Mouse (Mus musculus) forebrain, embryonic 13.5 days (tissue): ENCODE results near the gene Pmis2. TPM values are rescaled to one million over a fixed set of nuclear protein-coding genes. Genes with fewer than 3 reads are reported as not detected.

Experiments
- ATAC-seq: fragments of 200-750 bp; cut with Nextera tagmentation; 2 replicates; pipeline ENCODE4 v1.8.0; 2017
- H3K27ac ChIP-seq: fragments of 300-500 bp; sonication (generic); 2 replicates; pipeline ENCODE4 v1.5.1; 2015; ENCODE audit warnings: inconsistent platforms, mild to moderate bottlenecking, moderate library complexity
- H3K27me3 ChIP-seq: fragments of 300-500 bp; sonication (generic); 2 replicates; pipeline ENCODE4 v1.6.1; 2015; ENCODE audit warnings: mild to moderate bottlenecking, inconsistent platforms
- H3K36me3 ChIP-seq: fragments of 300-500 bp; sonication (generic); 2 replicates; pipeline ENCODE4 v1.6.1; 2015; ENCODE audit warnings: mild to moderate bottlenecking, inconsistent platforms; ENCODE audit not compliant: poor library complexity, severe bottlenecking
- H3K4me1 ChIP-seq: fragments of 300-500 bp; sonication (generic); 2 replicates; pipeline ENCODE4 v1.6.1; 2015; ENCODE audit warnings: inconsistent platforms
- H3K4me2 ChIP-seq: fragments of 300-500 bp; sonication (generic); 2 replicates; pipeline ENCODE4 v1.6.1; 2015; ENCODE audit warnings: inconsistent platforms, mild to moderate bottlenecking, moderate library complexity
- H3K4me3 ChIP-seq: fragments of 300-500 bp; sonication (generic); 2 replicates; pipeline ENCODE4 v1.5.1; 2015; ENCODE audit warnings: mild to moderate bottlenecking, inconsistent platforms
- H3K9ac ChIP-seq: fragments of 300-500 bp; sonication (generic); 2 replicates; pipeline ENCODE4 v1.6.1; 2015; ENCODE audit warnings: mild to moderate bottlenecking, inconsistent platforms
- H3K9me3 ChIP-seq: fragments of 300-500 bp; sonication (generic); replicated peaks from 2 replicates; pipeline ENCODE4 v1.6.1; 2016; ENCODE audit warnings: inconsistent platforms
- WGBS: fragments of 180-500 bp; shearing (Covaris S2); methylation state at CpG from one replicate; pipeline ENCODE4 v1.1.7; 2015; 5-methylcytosine and 5-hydroxymethylcytosine counted together
- polyA plus RNA-seq: library from polyadenylated mRNA; unstranded; fragments of >200 nt; fragmentation: Nextera tagmentation; extraction: Ambion mirVana; gene quantifications from 2 replicates; pipeline ENCODE4 v1.2.1, GENCODE M21; 2015

The Pmis2 gene
- polyA plus RNA-seq, result not detected in 2 replicates

DNA sequence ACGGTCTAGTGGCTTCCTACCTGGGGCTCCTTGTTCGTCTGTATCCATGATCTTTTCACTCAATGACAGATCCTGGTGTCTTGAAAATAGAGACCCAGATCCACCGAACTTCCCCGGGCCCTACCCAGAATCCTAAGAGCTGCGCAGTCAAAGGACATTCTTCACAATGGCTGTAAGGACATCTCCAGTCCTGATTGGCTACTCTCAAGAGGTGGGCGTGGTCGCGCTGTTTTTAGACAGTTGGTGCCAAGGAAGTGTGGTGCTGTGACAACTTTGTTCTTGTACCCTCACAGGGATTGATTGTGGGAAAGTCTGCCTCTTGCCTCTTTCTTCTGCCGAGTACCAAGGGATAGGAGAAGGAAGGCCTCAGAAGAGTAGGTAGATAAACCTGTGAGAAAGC is at the start of gene Pmis2:
Gene Pmis2, minus strand, starts transcription at position 126 of the 400 bp plus-strand sequence.
- no peak for ATAC-seq

DNA sequence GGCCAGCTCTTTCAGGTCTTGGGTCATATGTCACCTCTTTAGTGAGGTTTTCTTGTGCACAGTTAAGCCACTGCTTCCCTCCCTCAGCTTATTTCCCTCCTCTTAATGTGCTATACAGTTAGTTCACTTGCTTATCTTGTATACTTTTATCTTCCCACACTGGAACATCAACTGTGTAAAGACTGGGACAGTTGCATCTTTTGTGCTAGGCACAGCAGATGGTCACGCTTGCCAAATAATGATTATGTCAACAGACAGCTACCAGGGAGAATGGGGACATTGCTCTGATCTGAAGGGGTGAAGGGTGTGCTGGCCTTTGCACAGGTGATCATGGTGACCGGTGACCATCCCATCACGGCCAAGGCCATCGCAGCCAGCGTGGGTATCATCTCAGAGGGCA is 48.3 kb upstream of the Pmis2 start:
- H3K4me1 ChIP-seq, result peaks cover 17% of the 10 kb centered on the region
- no peaks in the 10 kb centered on the region for H3K9me3 ChIP-seq
- H3K4me2 ChIP-seq, result no peak overlapping the region
- no peak for ATAC-seq
- peaks cover 34% of the 10 kb centered on the region for H3K27me3 ChIP-seq
- no peaks in the 10 kb centered on the region for H3K36me3 ChIP-seq
- H3K27ac ChIP-seq, result no peak overlapping the region
- WGBS, result 97% methylated on average over 5 of the region's 5 CpGs
- H3K4me3 ChIP-seq, result no peak overlapping the region
- no peak overlapping the region for H3K9ac ChIP-seq

More for the DNA sequence above, at the start of gene Pmis2:
- 74% methylated on average over 9 of the region's 9 CpGs for WGBS
- no peaks in the 10 kb centered on the region for H3K36me3 ChIP-seq
- H3K4me3 ChIP-seq, result no peak within 1 kb of the TSS
- no peaks in the 10 kb centered on the region for H3K9me3 ChIP-seq
- no peak within 1 kb of the TSS for H3K9ac ChIP-seq
- H3K27me3 ChIP-seq, result peaks cover 6% of the 10 kb centered on the region; the same call in 1 of the 2 replicates
- no peaks in the 10 kb centered on the region for H3K4me1 ChIP-seq
- H3K27ac ChIP-seq, result no peak within 1 kb of the TSS
- no peak within 1 kb of the TSS for H3K4me2 ChIP-seq

DNA sequence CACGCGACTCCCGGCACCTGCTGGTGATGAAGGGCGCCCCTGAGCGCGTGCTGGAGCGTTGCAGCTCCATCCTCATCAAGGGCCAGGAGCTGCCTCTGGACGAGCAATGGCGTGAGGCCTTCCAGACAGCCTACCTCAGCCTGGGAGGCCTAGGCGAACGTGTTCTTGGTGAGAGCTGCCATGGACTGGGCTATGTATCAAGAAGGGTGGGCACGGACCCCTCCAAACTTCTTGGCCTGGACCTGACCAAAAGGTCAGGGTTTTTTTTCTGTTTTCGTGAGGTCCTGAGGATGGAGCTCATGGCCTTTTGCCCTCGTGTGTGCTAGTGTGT is 46.3 kb upstream of the Pmis2 start:
- no peaks in the 10 kb centered on the region for H3K36me3 ChIP-seq
- 8% methylated on average over 14 of the region's 14 CpGs for WGBS
- peak; percentile 58; the same call in 1 of the 2 replicates for ATAC-seq
- H3K9me3 ChIP-seq, result no peaks in the 10 kb centered on the region
- peak overlapping the region; percentile 29 for H3K4me3 ChIP-seq
- peak overlapping the region; percentile 10; the same call in 1 of the 2 replicates for H3K9ac ChIP-seq
- peaks cover 43% of the 10 kb centered on the region for H3K27me3 ChIP-seq
- H3K27ac ChIP-seq, result no peak overlapping the region
- H3K4me1 ChIP-seq, result peaks cover 17% of the 10 kb centered on the region
- peak overlapping the region; percentile 59 for H3K4me2 ChIP-seq

DNA sequence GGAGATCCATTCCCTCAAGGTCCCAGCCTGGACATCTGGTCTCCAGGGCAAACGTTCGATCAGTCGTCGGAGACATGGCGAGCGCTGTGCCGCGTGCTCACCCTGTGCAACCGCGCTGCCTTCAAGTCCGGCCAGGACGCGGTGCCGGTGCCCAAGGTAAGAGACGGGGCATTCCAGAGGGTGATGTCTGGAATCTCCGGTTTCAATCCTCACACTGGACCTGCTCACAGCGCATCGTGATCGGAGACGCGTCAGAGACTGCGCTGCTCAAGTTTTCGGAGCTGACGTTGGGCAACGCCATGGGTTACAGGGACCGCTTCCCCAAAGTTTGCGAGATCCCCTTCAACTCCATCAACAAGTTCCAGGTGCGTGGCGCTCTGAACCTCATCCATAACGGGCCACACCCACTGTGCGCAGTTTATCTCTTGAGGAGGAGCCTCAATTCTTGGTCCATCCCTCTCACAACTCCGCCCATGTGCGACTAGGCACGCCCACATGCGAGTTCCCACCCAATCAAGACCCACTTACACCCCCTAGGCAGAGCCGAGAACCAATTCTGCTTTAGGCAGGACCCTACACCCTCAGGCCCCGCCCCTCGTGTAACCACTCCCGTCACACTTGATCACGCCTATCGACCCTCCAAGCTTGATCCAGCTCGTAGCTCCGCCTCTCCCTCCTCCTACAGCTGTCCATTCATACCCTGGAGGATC is 45.8 kb upstream of the Pmis2 start:
- Histone ChIP-seq H3K4me2 (peak overlapping the region; percentile 59), H3K4me1 (peaks cover 17% of the 10 kb centered on the region), H3K27ac (no peak overlapping the region), H3K9ac (0 out of 2 replicates have a peak overlapping the region, but pooled peaks have one; percentile 12), H3K36me3 (no peaks in the 10 kb centered on the region), H3K9me3 (no peaks in the 10 kb centered on the region), H3K4me3 (peak overlapping the region; percentile 29), H3K27me3 (peaks cover 43% of the 10 kb centered on the region)
- ATAC-seq, result peak; percentile 94
- 1% methylated on average over 43 of the region's 43 CpGs for WGBS

DNA sequence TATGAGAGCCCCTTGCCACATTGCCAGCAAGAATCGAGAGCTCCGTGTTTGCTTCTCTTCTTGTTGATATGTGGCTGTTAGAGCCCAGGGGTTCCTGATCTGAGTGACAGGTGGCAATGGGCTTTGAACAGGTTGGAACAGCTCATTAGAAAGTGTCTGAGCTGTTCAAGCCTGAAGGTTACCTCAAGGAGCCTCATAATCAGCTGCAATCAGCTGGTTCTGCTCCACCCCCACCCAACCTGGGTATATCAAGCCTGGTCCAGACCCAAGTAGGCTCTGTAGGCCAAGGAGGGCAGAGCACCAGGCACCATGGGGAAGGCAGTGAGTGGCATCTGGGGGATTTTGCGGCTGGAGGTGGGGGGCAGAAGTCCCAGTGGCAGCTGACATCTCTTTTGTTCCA is 40.5 kb upstream of the Pmis2 start, which contains the start of gene Atp4a:
Gene Atp4a, plus strand, starts transcription at position 268 of the 400 bp plus-strand sequence.
- Histone ChIP-seq H3K27me3 (peaks cover 32% of the 10 kb centered on the region), H3K4me3 (no peak within 1 kb of the TSS), H3K4me2 (no peak within 1 kb of the TSS), H3K36me3 (no peaks in the 10 kb centered on the region), H3K9me3 (no peaks in the 10 kb centered on the region), H3K27ac (no peak within 1 kb of the TSS), H3K4me1 (peaks cover 2% of the 10 kb centered on the region; the same call in 1 of the 2 replicates), H3K9ac (no peak within 1 kb of the TSS)
- 86% methylated on average over 3 of the region's 3 CpGs for WGBS
- ATAC-seq, result no peak

DNA sequence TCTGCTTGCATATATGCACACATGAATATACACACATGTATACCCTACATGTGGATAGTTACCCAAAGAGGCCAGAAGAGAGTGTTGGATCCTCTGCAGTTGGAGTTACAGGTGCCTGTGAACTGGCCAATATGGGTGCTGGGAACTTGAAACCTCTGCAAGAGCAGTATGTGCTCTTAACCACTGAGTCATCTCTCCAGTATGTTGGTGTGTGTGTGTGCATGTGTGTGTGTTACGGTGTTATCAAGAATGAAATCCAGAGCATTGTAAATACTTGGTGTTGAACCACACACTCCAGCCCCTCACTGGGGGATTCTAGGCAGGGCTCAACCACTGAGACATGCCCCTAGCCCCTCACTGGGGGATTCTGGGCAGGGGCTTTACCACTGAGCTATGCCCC is 36.0 kb upstream of the Pmis2 start:
- Histone ChIP-seq H3K27ac (no peak overlapping the region), H3K27me3 (no peaks in the 10 kb centered on the region), H3K4me3 (no peak overlapping the region), H3K9me3 (no peaks in the 10 kb centered on the region), H3K9ac (no peak overlapping the region), H3K36me3 (no peaks in the 10 kb centered on the region), H3K4me2 (no peak overlapping the region), H3K4me1 (no peaks in the 10 kb centered on the region)
- WGBS, result 92% methylated on average over 1 of the region's 1 CpGs
- ATAC-seq, result no peak

DNA sequence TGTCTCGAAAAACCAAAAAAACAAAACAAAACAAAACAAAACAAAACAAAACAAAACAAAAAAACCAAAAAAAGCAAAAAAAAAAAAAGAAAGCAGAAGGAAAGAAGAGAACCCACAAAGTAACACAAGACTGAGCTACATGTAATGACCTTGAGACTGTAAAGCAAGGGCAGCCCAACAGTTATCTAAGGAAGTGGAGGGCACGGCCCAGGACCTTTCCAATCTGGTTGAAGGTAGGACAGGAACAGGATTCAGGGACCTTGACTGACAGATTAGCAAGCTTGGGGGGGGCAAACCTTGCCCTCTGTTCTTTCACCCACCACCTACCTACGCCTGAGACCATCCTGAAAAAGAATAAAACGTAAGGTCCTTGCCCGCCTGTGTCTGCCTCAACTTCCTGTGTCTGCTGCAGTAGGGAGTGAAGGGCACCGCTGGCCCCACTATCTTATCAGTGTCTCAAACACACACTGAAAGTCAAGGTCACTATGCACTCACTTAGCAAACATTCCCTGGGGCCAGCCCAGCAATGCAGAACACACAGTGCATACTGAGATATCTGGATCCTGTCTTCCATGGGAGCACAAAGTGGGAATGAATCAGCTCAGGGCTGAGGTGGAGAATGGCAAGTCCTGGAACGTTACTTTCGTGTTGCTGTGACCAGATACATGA is 34.9 kb upstream of the Pmis2 start:
- Histone ChIP-seq H3K4me3 (no peak overlapping the region), H3K9ac (no peak overlapping the region)
- ATAC-seq, result no peak

DNA sequence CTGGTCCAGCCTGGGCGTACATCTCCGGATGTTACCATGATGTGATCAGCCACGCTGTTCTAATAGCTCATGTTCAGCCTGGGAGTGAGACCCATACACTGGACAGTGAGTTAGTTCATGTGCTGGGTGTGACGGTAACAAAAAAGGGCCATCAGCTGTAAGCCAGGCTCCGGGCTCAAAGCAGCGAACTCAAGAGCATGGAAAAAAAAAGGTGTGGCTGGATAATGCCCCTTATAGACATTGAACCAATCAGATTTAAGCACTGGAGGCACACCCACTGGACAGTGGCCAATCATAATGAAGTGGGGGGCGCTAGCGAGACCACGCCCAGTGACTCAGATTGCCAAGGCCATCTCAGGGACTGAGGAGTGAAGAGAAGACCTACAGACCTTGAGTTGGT is 27.2 kb upstream of the Pmis2 start, which contains the start of gene 2200002J24Rik:
Gene 2200002J24Rik, plus strand, starts transcription at position 338 of the 400 bp plus-strand sequence.
- 0 out of 2 replicates have a peak, but pooled peaks cover 7% of the 10 kb centered on the region for H3K27me3 ChIP-seq
- no peaks in the 10 kb centered on the region for H3K4me1 ChIP-seq
- no peak for ATAC-seq
- H3K9ac ChIP-seq, result no peak within 1 kb of the TSS
- no peaks in the 10 kb centered on the region for H3K9me3 ChIP-seq
- 40% methylated on average over 9 of the region's 9 CpGs for WGBS
- H3K4me2 ChIP-seq, result no peak within 1 kb of the TSS
- H3K27ac ChIP-seq, result no peak within 1 kb of the TSS
- H3K36me3 ChIP-seq, result no peaks in the 10 kb centered on the region
- no peak within 1 kb of the TSS for H3K4me3 ChIP-seq

More for the DNA sequence above, 34.9 kb upstream of the Pmis2 start:
- WGBS, result 83% methylated on average over 8 of the region's 8 CpGs
- H3K27ac ChIP-seq, result no peak overlapping the region
- H3K4me2 ChIP-seq, result no peak overlapping the region
- no peaks in the 10 kb centered on the region for H3K4me1 ChIP-seq
- H3K9me3 ChIP-seq, result no peaks in the 10 kb centered on the region
- no peaks in the 10 kb centered on the region for H3K36me3 ChIP-seq
- H3K27me3 ChIP-seq, result 0 out of 2 replicates have a peak, but pooled peaks cover 7% of the 10 kb centered on the region

DNA sequence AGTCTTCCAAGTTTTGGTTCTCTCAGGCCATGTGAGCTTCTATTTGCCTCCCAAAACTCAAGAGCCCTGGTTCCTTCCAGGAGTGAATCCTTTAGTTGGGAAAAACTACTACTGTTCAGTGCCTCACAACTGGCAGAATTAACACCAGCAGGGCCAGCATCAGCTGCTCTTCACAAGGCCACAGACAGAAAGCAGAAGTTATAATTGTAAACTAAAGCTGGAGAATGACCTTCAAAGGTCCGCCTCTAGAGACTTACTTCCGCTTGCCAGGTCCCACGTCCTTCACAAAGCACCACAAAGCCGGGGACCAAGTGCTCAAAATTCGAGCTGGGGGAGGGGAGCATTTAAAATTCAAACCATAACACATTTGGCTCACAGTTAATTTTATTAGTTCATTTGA is 26.7 kb upstream of the Pmis2 start:
- H3K4me1 ChIP-seq, result no peaks in the 10 kb centered on the region
- no peak overlapping the region for H3K4me2 ChIP-seq
- no peak for ATAC-seq
- H3K4me3 ChIP-seq, result no peak overlapping the region
- no peak overlapping the region for H3K27ac ChIP-seq
- H3K36me3 ChIP-seq, result no peaks in the 10 kb centered on the region
- H3K9ac ChIP-seq, result no peak overlapping the region
- H3K9me3 ChIP-seq, result no peaks in the 10 kb centered on the region
- 69% methylated on average over 5 of the region's 5 CpGs for WGBS
- 0 out of 2 replicates have a peak, but pooled peaks cover 7% of the 10 kb centered on the region for H3K27me3 ChIP-seq

DNA sequence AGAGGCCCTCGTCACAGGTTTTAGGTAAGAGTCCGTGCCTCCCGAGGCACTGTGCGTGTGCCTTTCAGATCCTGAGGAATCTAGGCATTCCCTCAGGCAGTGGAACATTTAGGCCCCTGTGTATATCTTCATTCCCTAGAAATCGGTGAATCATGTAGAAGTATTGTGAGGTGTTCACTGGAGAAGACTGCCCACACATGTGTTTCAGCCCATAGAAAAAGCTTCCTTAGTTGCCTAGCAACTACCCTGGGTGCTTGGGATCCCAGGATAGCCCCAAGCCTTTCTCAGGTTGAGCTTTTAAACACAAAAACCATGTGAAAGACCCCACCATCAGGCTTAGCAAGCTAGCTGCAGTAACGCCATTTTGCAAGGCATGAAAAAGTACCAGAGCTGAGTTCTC is 16.9 kb upstream of the Pmis2 start:
- H3K4me1 ChIP-seq, result no peaks in the 10 kb centered on the region
- H3K4me3 ChIP-seq, result no peak overlapping the region
- ATAC-seq, result no peak
- H3K36me3 ChIP-seq, result no peaks in the 10 kb centered on the region
- H3K9me3 ChIP-seq, result no peaks in the 10 kb centered on the region
- H3K4me2 ChIP-seq, result no peak overlapping the region
- H3K9ac ChIP-seq, result no peak overlapping the region
- WGBS, result 66% methylated on average over 6 of the region's 6 CpGs
- H3K27me3 ChIP-seq, result peaks cover 23% of the 10 kb centered on the region
- no peak overlapping the region for H3K27ac ChIP-seq

DNA sequence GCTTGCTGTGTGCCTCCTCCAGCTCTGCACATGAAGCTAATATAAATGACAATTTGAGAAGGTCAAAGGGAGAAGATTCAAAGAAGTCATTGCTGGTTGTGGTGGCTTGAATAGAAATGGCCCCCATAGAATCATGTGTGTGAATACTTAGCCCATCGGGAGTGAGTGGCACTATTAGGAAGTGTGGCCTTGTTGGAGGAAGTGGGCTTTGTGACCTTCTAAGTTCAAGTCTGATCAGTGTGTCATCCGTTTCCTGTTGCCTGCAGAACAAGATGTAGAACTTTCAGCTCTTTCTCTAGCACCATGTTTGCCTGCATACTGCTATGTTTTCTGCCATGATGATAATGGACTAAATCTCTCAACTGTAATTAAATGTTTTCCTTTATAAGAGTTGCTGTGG is 12.0 kb upstream of the Pmis2 start:
- Histone ChIP-seq H3K4me3 (no peak overlapping the region), H3K27ac (no peak overlapping the region), H3K4me2 (no peak overlapping the region), H3K4me1 (no peaks in the 10 kb centered on the region), H3K27me3 (peaks cover 23% of the 10 kb centered on the region), H3K9me3 (no peaks in the 10 kb centered on the region), H3K36me3 (no peaks in the 10 kb centered on the region), H3K9ac (no peak overlapping the region)
- no peak for ATAC-seq
- WGBS, result 84% methylated on average over 2 of the region's 2 CpGs

DNA sequence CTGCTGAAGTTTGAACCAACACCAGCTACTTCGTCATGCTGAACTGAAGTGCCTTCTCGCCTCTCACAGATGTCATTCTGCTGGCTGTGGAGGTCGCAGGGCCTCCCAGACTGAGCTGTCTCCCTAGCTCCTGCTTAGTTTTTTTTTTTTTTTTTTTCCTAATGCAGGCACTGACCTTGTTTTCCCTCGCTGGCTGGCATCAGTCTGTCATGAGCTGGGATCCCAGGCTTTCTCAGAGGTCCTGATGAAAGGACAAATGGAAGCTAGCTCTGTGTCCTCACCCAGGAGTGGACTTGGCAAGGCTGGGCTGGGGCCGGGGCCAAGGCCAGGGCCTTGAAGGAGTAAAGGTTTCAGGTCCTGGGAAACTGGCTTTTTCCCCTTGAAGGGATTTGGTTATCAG is 10.5 kb upstream of the Pmis2 start:
- Histone ChIP-seq H3K36me3 (no peaks in the 10 kb centered on the region), H3K4me2 (no peak overlapping the region), H3K9ac (no peak overlapping the region), H3K4me3 (no peak overlapping the region), H3K27ac (no peak overlapping the region), H3K27me3 (peaks cover 10% of the 10 kb centered on the region), H3K4me1 (no peaks in the 10 kb centered on the region), H3K9me3 (no peaks in the 10 kb centered on the region)
- WGBS, result 70% methylated on average over 5 of the region's 5 CpGs
- ATAC-seq, result no peak
